Mouse (Mus musculus) lung, embryonic 16.5 days (tissue): ENCODE results near the gene Tssk6. TPM values are rescaled to one million over a fixed set of nuclear protein-coding genes. Genes with fewer than 3 reads are reported as not detected.

ENCODE experiments used
- ATAC-seq: fragments of 200-750 bp; cut with Nextera tagmentation; 2 replicates; pipeline ENCODE4 v1.8.0; 2017; ENCODE audit warnings: low read depth, mild to moderate bottlenecking, moderate library complexity
- H3K27ac ChIP-seq: fragments of 300-500 bp; sonication (generic); 2 replicates; pipeline ENCODE4 v1.5.1; 2014; ENCODE audit warnings: mild to moderate bottlenecking, control low read depth, low read length
- H3K27me3 ChIP-seq: fragments of 300-500 bp; sonication (generic); 2 replicates; pipeline ENCODE4 v1.6.1; 2014; ENCODE audit warnings: low read depth, low read length, mixed read lengths; ENCODE audit not compliant: control insufficient read depth, insufficient read depth
- H3K36me3 ChIP-seq: fragments of 300-500 bp; sonication (generic); 2 replicates; pipeline ENCODE4 v1.6.1; 2014; ENCODE audit warnings: low read length; ENCODE audit not compliant: control insufficient read depth, insufficient read depth
- H3K4me1 ChIP-seq: fragments of 300-500 bp; sonication (generic); replicated peaks from 2 replicates; pipeline ENCODE4 v1.6.1; 2014; ENCODE audit warnings: low read length, mixed read lengths; ENCODE audit not compliant: control insufficient read depth, insufficient read depth
- H3K4me2 ChIP-seq: fragments of 300-500 bp; sonication (generic); 2 replicates; pipeline ENCODE4 v1.6.1; 2014; ENCODE audit warnings: low read depth, low read length, control low read depth
- H3K4me3 ChIP-seq: fragments of 300-500 bp; sonication (generic); 2 replicates; pipeline ENCODE4 v1.5.1; 2014; ENCODE audit warnings: mild to moderate bottlenecking, low read length, control low read depth
- H3K9ac ChIP-seq: fragments of 300-500 bp; sonication (generic); 2 replicates; pipeline ENCODE4 v1.6.1; 2014; ENCODE audit warnings: low read length, control low read depth
- H3K9me3 ChIP-seq: fragments of 300-500 bp; sonication (generic); 2 replicates; pipeline ENCODE4 v1.6.1; 2016; ENCODE audit warnings: low read length; ENCODE audit not compliant: control insufficient read depth
- WGBS: fragments of 180-500 bp; shearing (Covaris S2); extraction: QIAGEN DNeasy Blood & Tissue Kit; methylation state at CpG from one replicate; pipeline ENCODE4 v1.1.7; 2014; 5-methylcytosine and 5-hydroxymethylcytosine counted together
- polyA plus RNA-seq: library from polyadenylated mRNA; unstranded; fragments of >200 nt; fragmentation: Nextera tagmentation; extraction: Ambion mirVana; gene quantifications from 2 replicates; pipeline ENCODE4 v1.2.1, GENCODE M21; 2015

Tssk6 gene
- polyA plus RNA-seq, 1 experiment from 2014 or later: 2.7 TPM

DNA sequence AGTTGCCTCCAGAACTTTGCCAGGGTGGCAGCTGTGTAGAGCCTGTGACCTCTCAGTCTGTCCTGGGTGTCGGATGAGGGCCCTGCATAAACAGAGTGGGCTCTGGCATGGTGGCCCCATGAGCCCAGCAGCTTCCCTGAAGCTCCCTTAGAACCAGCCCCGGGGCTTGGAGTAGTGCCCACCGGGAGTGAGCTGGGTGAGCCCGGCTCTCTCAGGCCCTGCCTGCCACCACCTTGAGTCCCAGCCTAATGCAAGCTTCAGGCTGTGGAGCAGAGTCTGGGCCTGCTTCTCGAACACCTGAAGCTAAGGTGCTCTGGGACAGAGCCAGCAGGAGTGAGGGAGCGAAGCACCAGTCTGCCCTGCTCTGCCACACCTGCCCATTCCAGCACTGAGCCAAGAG, 31.1 kb upstream of the Tssk6 start:
- 72% methylated on average over 6 of the region's 6 CpGs for WGBS
- no peak for ATAC-seq
- H3K4me3 ChIP-seq: no peak overlapping the region
- H3K9me3 ChIP-seq: no peaks in the 10 kb centered on the region
- no peaks in the 10 kb centered on the region for H3K4me1 ChIP-seq
- H3K9ac ChIP-seq: no peak overlapping the region
- H3K27me3 ChIP-seq: peaks cover 4% of the 10 kb centered on the region; the same call in 1 of the 2 replicates
- no peak overlapping the region for H3K4me2 ChIP-seq
- no peaks in the 10 kb centered on the region for H3K36me3 ChIP-seq
- H3K27ac ChIP-seq: no peak overlapping the region

DNA sequence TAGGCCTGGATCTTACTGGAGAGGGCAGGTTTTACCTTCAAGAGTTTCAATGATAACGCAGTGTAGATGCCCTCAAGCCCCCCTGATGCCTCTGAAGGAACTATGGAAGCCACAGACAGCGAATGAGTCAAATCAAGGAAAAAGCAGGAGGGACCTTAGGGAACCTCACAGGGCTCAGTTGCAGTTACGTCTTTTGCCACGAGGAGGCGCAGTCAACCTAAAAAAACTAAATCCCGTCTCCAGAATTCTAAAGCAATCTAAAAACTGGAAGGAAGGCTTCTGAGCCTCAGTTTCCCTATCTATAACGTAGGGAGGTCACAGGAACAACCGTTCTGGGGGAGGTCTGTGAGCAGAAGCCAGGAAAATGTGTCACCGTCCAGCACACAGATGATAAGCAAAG, 27.8 kb upstream of the Tssk6 start:
- Histone ChIP-seq H3K27me3 (peaks cover 12% of the 10 kb centered on the region), H3K9ac (no peak overlapping the region), H3K4me2 (no peak overlapping the region), H3K36me3 (no peaks in the 10 kb centered on the region), H3K9me3 (no peaks in the 10 kb centered on the region), H3K4me1 (no peaks in the 10 kb centered on the region), H3K27ac (no peak overlapping the region), H3K4me3 (no peak overlapping the region)
- no peak for ATAC-seq
- WGBS: 9% methylated on average over 9 of the region's 9 CpGs

DNA sequence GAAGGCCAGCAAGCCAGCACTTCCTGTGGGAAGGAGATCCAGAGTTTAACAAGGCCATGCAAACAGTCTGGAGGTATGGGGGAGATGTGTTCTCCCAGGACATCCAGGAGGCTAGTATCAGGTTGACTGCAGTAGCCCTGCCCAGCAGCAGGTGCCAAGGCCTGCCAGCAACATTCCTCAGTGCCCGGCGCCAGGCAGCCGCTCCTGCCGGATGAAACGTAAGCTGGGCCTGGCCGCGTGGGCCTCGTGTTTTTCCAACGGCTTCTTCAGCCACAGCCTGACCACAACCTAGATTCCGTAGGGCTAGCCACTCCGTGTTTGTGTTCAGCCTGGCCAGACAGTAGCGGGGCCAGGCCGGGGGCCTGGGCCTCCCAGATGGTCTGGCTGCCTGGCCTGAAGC, 27.3 kb upstream of the Tssk6 start:
- no peaks in the 10 kb centered on the region for H3K9me3 ChIP-seq
- H3K4me3 ChIP-seq: no peak overlapping the region
- H3K27me3 ChIP-seq: peaks cover 17% of the 10 kb centered on the region
- H3K9ac ChIP-seq: no peak overlapping the region
- no peak overlapping the region for H3K4me2 ChIP-seq
- no peaks in the 10 kb centered on the region for H3K36me3 ChIP-seq
- no peak overlapping the region for H3K27ac ChIP-seq
- no peak for ATAC-seq
- H3K4me1 ChIP-seq: no peaks in the 10 kb centered on the region
- WGBS: 77% methylated on average over 13 of the region's 13 CpGs

DNA sequence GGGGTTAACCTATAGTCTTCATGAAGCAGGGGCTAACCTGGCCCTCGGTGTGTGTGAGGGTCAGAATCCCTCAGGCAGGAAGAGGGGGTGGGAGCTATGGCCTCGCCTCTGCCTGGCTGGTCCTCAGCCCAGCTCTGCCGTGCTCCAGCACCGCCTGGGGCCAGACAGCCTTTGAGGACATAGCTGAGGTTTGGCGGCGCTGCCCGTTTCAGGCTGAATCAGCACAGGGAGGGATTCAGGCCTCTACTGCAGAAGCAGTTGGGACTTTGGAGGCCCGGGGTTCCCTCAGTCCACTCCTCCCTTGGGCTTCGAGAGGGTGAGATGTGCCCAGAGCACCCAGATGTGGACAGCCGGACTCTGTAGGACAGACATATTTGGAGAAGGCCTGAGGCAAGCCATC, 25.9 kb upstream of the Tssk6 start:
- H3K4me1 ChIP-seq: no peaks in the 10 kb centered on the region
- peaks cover 32% of the 10 kb centered on the region for H3K27me3 ChIP-seq
- no peak overlapping the region for H3K4me2 ChIP-seq
- no peak overlapping the region for H3K9ac ChIP-seq
- H3K9me3 ChIP-seq: no peaks in the 10 kb centered on the region
- H3K4me3 ChIP-seq: no peak overlapping the region
- no peak overlapping the region for H3K27ac ChIP-seq
- WGBS: 41% methylated on average over 10 of the region's 10 CpGs
- no peaks in the 10 kb centered on the region for H3K36me3 ChIP-seq
- ATAC-seq: no peak

DNA sequence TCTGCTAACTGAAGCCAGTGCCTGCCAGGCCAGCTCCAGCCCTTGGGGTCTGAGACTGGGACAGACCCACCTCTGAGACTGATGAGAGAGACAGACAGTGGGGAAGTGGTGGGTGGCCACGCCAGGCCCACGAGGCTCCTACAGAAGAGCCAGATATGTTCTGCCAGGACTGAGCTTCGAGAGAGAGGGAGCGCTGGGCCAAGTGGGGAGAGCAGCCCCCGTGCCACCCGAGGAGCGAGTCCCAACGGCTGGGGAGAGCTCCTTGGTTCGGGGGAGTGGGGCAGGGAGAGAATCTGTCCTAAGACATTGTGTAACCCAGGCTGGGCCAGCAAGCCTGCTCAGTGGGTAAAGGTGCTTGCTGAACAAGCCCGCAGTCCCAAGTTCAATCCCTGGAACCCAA, 25.0 kb upstream of the Tssk6 start:
- Histone ChIP-seq H3K4me1 (no peaks in the 10 kb centered on the region; the same call in 1 of the 2 replicates), H3K27me3 (peaks cover 40% of the 10 kb centered on the region)
- ATAC-seq: no peak

DNA sequence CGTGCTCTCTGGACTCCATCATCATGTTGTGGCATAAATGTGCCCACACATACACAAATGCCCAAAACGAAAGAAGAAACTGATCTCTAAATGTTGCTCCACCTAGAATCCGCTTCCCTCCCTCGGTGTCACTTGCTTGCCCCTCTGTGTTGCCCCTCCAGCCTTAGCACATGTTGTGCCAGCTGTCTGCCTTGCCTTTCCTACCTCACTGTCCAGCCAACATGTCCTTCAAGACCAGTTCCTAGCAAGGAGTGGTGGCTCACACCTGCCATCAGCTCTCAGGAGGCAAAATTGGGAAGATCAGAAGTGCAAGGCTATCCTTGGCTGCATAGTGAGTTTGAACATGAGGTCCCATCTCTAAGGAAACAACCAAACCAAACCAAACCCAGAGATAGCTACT, 24.6 kb upstream of the Tssk6 start:
- no peak overlapping the region for H3K4me3 ChIP-seq
- peaks cover 45% of the 10 kb centered on the region for H3K27me3 ChIP-seq
- H3K27ac ChIP-seq: no peak overlapping the region
- no peak overlapping the region for H3K9ac ChIP-seq
- no peak for ATAC-seq
- H3K4me1 ChIP-seq: peaks cover 1% of the 10 kb centered on the region; the same call in 1 of the 2 replicates
- H3K4me2 ChIP-seq: no peak overlapping the region
- peaks cover 2% of the 10 kb centered on the region; the same call in 1 of the 2 replicates for H3K9me3 ChIP-seq
- 81% methylated on average over 4 of the region's 4 CpGs for WGBS
- H3K36me3 ChIP-seq: no peaks in the 10 kb centered on the region

More for the DNA sequence above, 25.0 kb upstream of the Tssk6 start:
- Histone ChIP-seq H3K9me3 (peaks cover 2% of the 10 kb centered on the region; the same call in 1 of the 2 replicates), H3K27ac (no peak overlapping the region), H3K9ac (no peak overlapping the region), H3K36me3 (no peaks in the 10 kb centered on the region), H3K4me2 (no peak overlapping the region), H3K4me3 (no peak overlapping the region)
- 63% methylated on average over 10 of the region's 10 CpGs for WGBS

DNA sequence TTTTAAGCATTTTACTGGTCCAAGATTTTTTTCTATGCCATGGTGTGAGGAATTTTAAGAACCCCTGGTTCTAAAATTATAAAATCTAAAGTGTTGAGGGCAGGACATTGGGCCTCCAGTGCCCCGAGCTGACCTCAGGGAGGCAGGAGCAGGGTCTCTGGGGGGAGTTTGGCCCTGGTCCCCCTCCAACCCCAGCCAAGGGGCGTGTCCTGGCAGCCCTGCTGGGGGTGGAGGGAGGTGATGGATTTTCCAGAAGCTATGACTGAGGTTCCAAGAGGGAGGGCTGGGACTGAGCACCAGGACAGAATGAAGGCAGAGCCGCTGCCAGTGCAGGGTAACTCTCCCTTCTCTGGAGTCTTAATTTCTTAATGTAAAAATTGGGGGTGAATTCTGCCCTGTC, 24.0 kb upstream of the Tssk6 start:
- Histone ChIP-seq H3K4me1 (peaks cover 3% of the 10 kb centered on the region; the same call in 1 of the 2 replicates), H3K4me2 (no peak overlapping the region), H3K9ac (no peak overlapping the region), H3K27me3 (peaks cover 51% of the 10 kb centered on the region), H3K27ac (no peak overlapping the region), H3K4me3 (no peak overlapping the region), H3K36me3 (no peaks in the 10 kb centered on the region), H3K9me3 (peaks cover 2% of the 10 kb centered on the region; the same call in 1 of the 2 replicates)
- WGBS: 58% methylated on average over 3 of the region's 3 CpGs
- no peak for ATAC-seq

DNA sequence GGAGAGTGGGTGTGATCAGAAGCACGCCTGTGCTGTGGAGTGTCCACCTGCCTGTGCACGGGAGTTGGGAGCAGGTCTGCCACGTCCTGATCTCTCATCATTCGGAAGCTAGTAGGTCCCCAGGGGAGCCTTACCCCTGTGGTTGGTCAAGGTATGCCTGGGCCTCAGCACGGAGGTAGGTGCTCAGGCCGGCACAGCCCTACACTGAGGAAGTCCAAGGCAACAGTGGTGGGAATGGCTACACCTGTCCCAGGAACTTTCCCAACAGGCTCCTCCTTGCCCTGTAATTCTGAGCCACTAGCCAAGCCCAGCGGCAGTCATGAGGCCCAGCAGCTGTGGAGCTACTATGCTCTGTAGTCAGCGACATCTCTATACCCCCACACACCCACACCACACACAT, 22.3 kb upstream of the Tssk6 start:
- Histone ChIP-seq H3K9ac (no peak overlapping the region), H3K36me3 (no peaks in the 10 kb centered on the region), H3K4me2 (no peak overlapping the region), H3K27ac (no peak overlapping the region), H3K4me3 (no peak overlapping the region), H3K4me1 (peaks cover 3% of the 10 kb centered on the region; the same call in 1 of the 2 replicates), H3K27me3 (peaks cover 65% of the 10 kb centered on the region), H3K9me3 (peaks cover 2% of the 10 kb centered on the region; the same call in 1 of the 2 replicates)
- no peak for ATAC-seq
- 60% methylated on average over 8 of the region's 8 CpGs for WGBS

DNA sequence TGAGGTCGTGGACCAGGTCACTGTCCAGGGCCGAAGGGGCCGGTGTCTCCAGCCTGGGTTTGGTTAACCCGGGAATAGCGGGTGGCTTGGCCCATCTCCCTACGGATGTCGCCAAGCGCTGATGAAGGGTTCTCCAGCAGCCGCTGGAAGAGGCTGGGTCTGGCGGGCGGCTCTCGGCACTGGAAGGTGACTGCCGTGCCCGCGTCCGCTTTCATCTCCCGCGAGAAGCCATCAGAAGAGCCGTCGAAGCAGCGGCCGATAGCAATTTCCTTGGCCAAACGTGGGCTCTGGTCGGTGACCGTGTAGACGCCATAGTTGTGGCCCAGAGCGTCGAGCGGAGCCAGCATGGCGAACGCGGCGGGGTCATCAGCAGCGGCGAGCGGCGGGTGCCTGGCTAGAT, 21.1 kb upstream of the Tssk6 start:
- Histone ChIP-seq H3K4me2 (peak overlapping the region; percentile 10; the same call in 1 of the 2 replicates), H3K27ac (no peak overlapping the region), H3K9ac (no peak overlapping the region), H3K4me1 (peaks cover 3% of the 10 kb centered on the region; the same call in 1 of the 2 replicates), H3K9me3 (peaks cover 2% of the 10 kb centered on the region; the same call in 1 of the 2 replicates), H3K36me3 (no peaks in the 10 kb centered on the region), H3K4me3 (peak overlapping the region; percentile 44), H3K27me3 (peaks cover 75% of the 10 kb centered on the region)
- no peak for ATAC-seq
- WGBS: 8% methylated on average over 37 of the region's 37 CpGs
